Mouse (Mus musculus) embryonic fibroblast, embryonic 13.5 days (primary cell): ENCODE measurements around the gene Znrd1as. TPM values are rescaled to one million over a fixed set of nuclear protein-coding genes. Genes with fewer than 3 reads are reported as not detected.

Experiments used
- H3K27ac ChIP-seq: 2 replicates; pipeline ENCODE4 v1.5.1; 2012; ENCODE audit warnings: low read length, control low read depth, inconsistent platforms; ENCODE audit not compliant: insufficient read depth
- H3K4me1 ChIP-seq: 2 replicates; pipeline ENCODE4 v1.6.1; 2011; ENCODE audit warnings: low read length; ENCODE audit not compliant: control insufficient read depth, insufficient read depth
- H3K4me3 ChIP-seq: 2 replicates; pipeline ENCODE4 v1.5.1; 2011; ENCODE audit warnings: mild to moderate bottlenecking, control low read depth, low read length; ENCODE audit not compliant: insufficient read depth
- CTCF ChIP-seq: IDR thresholded peaks from 2 replicates; pipeline ENCODE4 v1.5.1; 2011; ENCODE audit warnings: mild to moderate bottlenecking, control low read depth, low read length, moderate library complexity, borderline replicate concordance; ENCODE audit not compliant: insufficient read depth
- POLR2A ChIP-seq: IDR thresholded peaks from 2 replicates; pipeline ENCODE4 v1.6.1; 2011; ENCODE audit warnings: low read depth, mild to moderate bottlenecking, control low read depth, low read length, moderate library complexity
- polyA plus RNA-seq: library from polyadenylated mRNA; stranded (reverse); fragments of >200 nt; gene quantifications from 2 replicates; pipeline ENCODE4 v1.2.4, GENCODE M21; 2011; ENCODE audit warnings: low read depth; ENCODE audit not compliant: missing spikeins, insufficient read length

The Znrd1as gene
- polyA plus RNA-seq, 1 experiment, result 11.6 TPM

DNA sequence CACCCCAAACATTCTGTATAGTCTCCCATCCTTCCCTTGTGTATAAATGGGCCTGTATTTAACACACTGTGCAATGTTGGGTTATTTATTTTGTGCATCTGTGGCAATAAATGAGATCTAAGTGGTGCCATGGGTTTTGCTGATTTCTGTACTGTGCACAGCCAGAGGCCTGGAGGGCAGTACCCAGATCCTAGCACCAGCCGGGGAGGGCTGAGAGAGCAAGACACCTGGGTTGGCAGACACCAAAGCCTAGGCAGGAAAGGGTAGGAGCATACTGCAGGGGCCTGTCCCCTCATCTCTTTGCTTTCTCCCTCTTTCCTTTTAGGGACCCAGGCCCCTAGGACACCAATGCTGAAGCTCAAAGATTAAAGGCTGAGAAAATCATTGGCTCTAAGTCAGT is 10.1 kb upstream of the Znrd1as start:
- H3K27ac ChIP-seq, result no peak overlapping the region
- no peak for TF ChIP-seq POLR2A
- TF ChIP-seq CTCF, result no peak
- peaks cover 3% of the 10 kb centered on the region; the same call in 1 of the 2 replicates for H3K4me1 ChIP-seq
- H3K4me3 ChIP-seq, result no peak overlapping the region

DNA sequence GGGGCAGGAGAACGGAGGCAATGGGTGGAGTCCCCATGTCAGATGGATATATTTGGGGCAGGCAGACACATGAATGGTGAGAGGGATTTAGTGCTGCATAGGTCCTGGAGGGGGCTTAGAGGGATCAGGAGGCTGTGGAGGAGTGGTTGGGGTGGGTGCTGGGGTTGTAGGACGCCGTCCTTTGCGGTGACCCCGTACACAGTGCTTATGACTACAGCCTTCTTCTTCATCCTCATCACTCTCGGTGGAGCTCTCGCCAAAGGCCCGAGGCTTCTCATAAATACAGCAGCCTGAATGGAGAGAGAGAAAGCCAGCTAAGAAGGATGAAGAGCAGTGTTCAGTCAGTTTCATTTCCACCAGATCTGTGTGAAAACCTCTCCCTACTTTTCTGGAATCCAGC is 9.1 kb upstream of the Znrd1as start:
- Histone ChIP-seq H3K27ac (no peak overlapping the region), H3K4me3 (no peak overlapping the region), H3K4me1 (peaks cover 3% of the 10 kb centered on the region; the same call in 1 of the 2 replicates)
- TF ChIP-seq CTCF (no peak), POLR2A (no peak)

DNA sequence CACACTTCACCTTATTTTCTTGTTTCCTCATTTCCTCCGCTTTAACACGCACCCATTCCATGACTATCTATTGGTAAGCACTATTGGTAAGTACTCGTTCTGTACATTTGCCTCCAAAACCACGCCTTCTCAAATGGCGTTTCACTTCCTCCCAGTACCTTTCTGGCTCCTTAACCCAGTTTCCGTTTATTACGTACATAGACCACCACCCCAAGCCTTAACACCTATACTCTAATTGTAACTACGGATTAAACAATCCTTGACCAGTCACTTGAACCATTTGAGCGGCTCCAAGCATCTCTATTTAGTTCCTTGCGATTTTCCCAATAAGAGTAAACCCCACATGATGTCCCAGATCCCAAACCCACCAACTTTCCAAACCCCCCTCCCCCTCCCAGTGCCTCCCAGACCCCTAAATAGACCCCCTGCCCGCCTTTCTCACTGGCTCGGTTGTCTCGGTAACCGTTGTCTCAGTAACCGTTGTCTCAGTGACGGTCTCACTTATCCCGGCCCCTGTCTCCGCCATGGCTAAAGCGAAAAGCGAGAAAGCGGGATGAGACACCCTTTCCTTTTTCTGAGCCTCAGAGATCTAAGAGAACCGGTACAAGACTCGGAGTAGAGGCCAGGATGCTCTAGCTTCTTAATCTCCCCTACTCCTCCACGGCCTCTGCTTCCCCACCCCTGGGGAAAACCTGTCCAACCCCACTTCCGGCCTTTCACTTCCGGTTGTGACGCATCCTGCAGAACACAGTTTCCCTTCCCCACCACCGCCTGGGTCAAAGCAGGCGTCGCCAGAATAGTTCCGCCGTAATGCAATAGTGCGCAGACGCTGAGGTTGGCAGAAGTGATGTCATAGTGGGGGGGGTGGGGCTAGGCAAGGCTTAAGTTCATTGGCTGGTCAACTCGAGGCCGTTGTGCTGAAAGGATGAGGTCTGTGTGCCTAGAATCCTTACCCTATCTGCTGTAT is 7.1 kb upstream of the Znrd1as start, which contains the start of gene Ppp1r11:
TSS of gene Ppp1r11 (minus strand) at position 761 of the 967 bp plus-strand sequence.
- peak within 1 kb of the TSS; percentile 96 for H3K4me3 ChIP-seq
- 0 out of 2 replicates have a peak within 1 kb of the TSS, but pooled peaks have one; percentile 19 for H3K27ac ChIP-seq
- H3K4me1 ChIP-seq, result peaks cover 3% of the 10 kb centered on the region; the same call in 1 of the 2 replicates
- peak; percentile 72 for TF ChIP-seq POLR2A
- no peak for TF ChIP-seq CTCF

DNA sequence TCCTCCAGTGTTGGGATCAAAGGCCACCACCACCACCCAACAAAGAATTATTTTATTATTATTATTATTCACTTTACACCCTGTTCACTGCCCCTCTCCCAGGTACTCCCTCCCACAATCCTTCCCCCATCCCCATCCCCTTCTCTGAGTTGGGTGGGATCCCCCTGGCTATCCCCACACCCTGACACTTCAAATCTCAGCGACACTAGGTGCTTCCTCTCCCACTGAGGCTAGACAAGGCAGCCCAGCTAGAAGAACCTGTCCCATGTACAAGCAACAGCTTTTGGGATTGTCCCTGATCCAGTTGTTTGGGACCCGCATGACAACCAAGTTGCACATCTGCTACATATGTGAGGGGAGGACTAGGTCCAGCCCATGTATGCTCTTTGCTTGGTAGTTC is 5.8 kb upstream of the Znrd1as start:
- H3K4me3 ChIP-seq, result no peak overlapping the region
- peaks cover 6% of the 10 kb centered on the region; the same call in 1 of the 2 replicates for H3K4me1 ChIP-seq
- TF ChIP-seq CTCF, result no peak
- TF ChIP-seq POLR2A, result no peak
- H3K27ac ChIP-seq, result no peak overlapping the region

DNA sequence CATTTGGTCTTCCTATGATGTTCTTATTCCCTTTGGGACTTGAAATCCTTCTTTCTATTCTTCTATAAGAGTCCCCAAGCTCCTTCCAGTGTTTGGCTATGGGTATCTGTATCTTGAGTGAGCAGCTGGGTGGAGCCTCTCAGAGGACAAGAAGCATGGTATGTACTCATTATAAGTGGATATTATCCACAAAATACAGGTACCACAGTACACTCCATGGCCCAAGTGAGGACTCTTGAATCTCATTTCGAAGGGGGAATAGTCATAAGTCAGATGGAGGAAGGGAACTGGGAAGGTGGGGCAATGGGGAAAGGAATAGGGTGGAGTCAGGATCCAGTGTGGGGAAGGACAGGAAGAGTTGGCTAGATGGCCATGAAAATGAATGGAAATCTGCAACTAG is 5.3 kb upstream of the Znrd1as start:
- H3K27ac ChIP-seq, result no peak overlapping the region
- H3K4me1 ChIP-seq, result peaks cover 6% of the 10 kb centered on the region; the same call in 1 of the 2 replicates
- H3K4me3 ChIP-seq, result no peak overlapping the region
- TF ChIP-seq POLR2A (no peak), CTCF (no peak)

DNA sequence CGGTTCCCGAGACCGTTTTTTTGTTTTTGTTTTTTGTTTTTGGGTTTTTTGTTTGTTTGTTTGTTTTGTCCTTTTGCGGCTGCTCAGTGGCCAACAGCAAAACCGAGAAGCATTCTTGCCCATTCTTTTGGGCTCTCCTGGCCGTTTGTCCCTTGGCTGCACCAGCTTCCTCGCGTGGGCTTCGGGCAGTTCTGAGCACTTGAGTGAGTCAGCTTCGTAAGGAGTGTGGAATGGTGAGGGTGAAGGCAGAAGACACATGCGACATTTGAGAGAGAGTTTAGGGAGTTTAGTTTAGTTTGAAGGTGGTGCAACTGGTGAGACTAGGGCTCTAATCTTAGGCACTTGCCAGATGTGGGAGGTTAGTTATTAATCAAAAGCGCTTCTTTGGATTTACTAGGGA is 492 bp downstream of the Znrd1as start:
- Histone ChIP-seq H3K4me1 (0 out of 2 replicates have a peak, but pooled peaks cover 3% of the 10 kb centered on the region), H3K27ac (0 out of 2 replicates have a peak overlapping the region, but pooled peaks have one; percentile 0), H3K4me3 (peak overlapping the region; percentile 51)
- TF ChIP-seq CTCF, result no peak
- TF ChIP-seq POLR2A, result no peak

DNA sequence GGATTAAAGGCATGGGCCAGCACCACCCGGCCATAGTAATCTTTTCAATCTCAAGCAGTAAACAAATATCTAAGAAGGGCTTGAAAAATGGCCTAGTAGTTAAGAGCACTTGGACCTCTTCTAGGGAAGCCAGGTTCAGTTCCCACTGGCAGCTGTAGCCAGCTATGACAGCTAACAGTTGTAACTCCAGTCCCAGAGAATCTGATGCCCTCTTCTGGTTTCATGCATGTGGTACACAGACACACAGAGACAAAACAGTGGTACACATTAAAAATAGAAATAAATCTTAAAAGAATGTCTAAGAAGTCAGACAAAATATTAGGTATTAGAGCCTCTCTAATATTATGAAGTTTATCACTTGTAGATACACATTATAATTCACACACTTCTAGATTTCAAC is 2.7 kb downstream of the Znrd1as start:
- 0 out of 2 replicates have a peak, but pooled peaks cover 3% of the 10 kb centered on the region for H3K4me1 ChIP-seq
- no peak for TF ChIP-seq CTCF
- no peak for TF ChIP-seq POLR2A
- no peak overlapping the region for H3K27ac ChIP-seq
- H3K4me3 ChIP-seq, result no peak overlapping the region

DNA sequence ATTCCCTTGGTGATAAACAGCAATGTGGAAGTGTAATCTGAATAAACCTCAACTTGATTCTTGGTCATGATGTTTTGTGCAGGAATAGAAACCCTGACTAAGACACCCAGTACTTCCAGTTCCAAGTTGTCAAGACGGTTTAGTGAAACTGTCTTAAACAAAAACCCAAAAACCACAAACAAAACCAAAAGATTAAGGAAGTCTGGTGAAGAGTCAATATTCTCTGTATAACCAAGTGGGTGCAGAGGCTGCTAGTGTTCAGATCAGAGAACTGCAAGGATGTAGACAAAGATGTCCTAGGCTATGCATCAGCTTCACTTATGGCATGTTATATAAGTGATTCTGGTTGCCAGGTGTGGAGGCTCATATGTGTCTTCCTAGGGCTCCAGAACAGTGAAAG is 8.5 kb downstream of the Znrd1as start:
- Histone ChIP-seq H3K27ac (no peak overlapping the region), H3K4me1 (no peaks in the 10 kb centered on the region), H3K4me3 (no peak overlapping the region)
- TF ChIP-seq POLR2A (no peak), CTCF (no peak)

DNA sequence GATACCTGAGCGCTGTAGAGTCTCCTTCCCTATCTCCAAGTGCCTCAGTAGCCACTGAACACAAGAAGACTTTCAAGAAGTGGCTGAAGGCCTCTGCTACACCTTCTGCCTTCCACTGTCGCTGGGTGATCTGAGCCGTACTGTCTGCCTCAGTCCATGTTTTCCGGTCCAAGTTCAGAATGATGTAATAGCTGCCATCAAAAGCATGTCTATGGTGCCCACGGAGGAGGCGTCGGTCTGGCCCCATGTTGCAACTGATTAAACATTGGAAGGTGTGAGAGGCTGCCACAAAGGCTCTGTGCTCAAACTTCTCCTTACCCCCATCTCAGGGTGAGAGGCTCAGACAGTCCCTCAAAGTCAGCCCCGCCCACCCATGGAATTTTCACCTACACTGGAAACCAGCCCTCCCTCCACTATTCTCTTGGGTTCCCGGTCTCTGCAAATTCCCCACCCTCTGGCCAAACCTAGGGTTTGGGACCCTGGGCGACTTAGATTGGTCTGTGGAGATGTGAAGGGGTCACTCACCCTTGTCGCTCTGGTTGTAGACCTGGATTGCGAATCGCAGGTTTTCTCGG is 12.0 kb downstream of the Znrd1as start:
- Histone ChIP-seq H3K4me1 (no peaks in the 10 kb centered on the region), H3K4me3 (no peak overlapping the region), H3K27ac (no peak overlapping the region)
- TF ChIP-seq POLR2A (no peak), CTCF (no peak)

DNA sequence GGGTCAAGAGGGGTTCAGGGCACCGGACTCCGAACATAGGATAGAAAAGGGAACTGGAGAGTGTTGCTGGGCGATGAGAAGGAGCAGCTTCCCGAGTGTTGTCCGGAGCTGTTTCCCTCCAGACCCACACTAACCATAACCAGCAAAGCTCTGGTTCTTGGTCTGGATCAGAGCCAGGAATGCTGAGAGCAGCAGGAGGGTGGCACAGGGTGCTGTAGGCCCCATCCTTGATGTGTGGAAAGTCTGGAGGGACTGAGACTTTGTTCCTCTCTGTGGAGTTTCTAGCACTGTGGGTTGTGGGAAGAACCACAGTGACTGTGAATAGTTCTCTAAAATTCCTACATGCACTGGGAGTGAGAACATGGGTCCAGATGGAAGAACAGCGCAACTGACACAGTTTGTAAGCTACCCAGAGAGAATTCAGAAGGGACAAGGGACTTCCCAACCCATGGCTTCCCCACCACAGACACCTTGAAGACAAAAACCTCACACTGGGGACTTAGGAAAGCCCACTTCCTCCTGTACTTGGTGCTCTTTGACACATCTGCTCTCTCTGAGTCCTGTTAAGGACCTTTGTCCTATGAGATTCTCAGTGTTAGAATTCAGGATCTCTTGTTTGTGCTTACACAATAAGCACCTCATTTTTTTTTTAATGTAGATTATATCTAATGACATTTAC is 12.9 kb downstream of the Znrd1as start:
- H3K4me1 ChIP-seq, result no peaks in the 10 kb centered on the region
- no peak overlapping the region for H3K4me3 ChIP-seq
- no peak overlapping the region for H3K27ac ChIP-seq
- TF ChIP-seq POLR2A (no peak), CTCF (no peak)

DNA sequence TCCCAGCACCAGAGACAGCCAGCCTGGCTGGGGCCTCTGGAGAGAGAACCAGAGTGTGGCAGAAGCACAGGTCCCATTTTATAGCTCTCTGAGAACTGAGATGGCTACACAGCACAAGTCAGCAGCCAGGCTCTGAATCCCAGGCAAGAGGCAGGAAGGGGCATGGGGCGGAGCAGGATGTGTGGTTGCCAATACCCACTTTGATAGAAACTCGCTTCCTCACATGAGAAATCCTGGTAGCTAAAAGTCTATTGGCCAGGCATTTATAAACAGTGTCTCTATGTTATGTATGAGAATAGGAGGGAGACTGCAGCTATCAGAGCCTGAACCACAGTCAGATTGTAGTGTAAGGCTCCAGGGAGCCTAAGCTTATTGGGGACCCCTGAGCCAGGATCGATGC is 14.4 kb downstream of the Znrd1as start:
- H3K4me3 ChIP-seq, result no peak overlapping the region
- no peak overlapping the region for H3K27ac ChIP-seq
- TF ChIP-seq POLR2A (no peak), CTCF (no peak)
- no peaks in the 10 kb centered on the region for H3K4me1 ChIP-seq
